Mouse (Mus musculus) hindbrain, embryonic 14.5 days (tissue): ENCODE results near the gene B3galnt2. TPM values are rescaled to one million over a fixed set of nuclear protein-coding genes. Genes with fewer than 3 reads are reported as not detected.
"Not testable (repeated sequence)": the region's sequence is repeated elsewhere in the genome, so short reads cannot be mapped to it uniquely, and the experiment has no call there.

Source experiments
- ATAC-seq: fragments of 200-750 bp; cut with Nextera tagmentation; 2 replicates; pipeline ENCODE4 v1.8.0; 2017; ENCODE audit warnings: moderate number of reproducible peaks, mild to moderate bottlenecking, moderate TSS enrichment, moderate library complexity; ENCODE audit not compliant: low FRiP score
- DNase-seq: peaks from one replicate; pipeline ENCODE4 v3.0.0-alpha.2; 2015; ENCODE audit warnings: low spot score
- H3K27ac ChIP-seq: fragments of 300-500 bp; sonication (generic); 2 replicates; pipeline ENCODE4 v1.5.1; 2014; ENCODE audit warnings: mild to moderate bottlenecking, moderate library complexity
- H3K27me3 ChIP-seq: fragments of 300-500 bp; sonication (generic); 2 replicates; pipeline ENCODE4 v1.6.1; 2014; ENCODE audit warnings: mild to moderate bottlenecking, low read length, mixed read lengths; ENCODE audit not compliant: control insufficient read depth, insufficient read depth
- H3K36me3 ChIP-seq: fragments of 300-500 bp; sonication (generic); replicated peaks from 2 replicates; pipeline ENCODE4 v1.6.1; 2014; ENCODE audit not compliant: control insufficient read depth, insufficient read depth
- H3K4me1 ChIP-seq: fragments of 300-500 bp; sonication (generic); replicated peaks from 2 replicates; pipeline ENCODE4 v1.6.1; 2014; ENCODE audit warnings: antibody characterized with exemption, low read length, mixed read lengths; ENCODE audit not compliant: control insufficient read depth, insufficient read depth
- H3K4me2 ChIP-seq: fragments of 300-500 bp; sonication (generic); replicated peaks from 2 replicates; pipeline ENCODE4 v1.6.1; 2014; ENCODE audit warnings: mild to moderate bottlenecking, moderate library complexity
- H3K4me3 ChIP-seq: fragments of 300-500 bp; sonication (generic); replicated peaks from 2 replicates; pipeline ENCODE4 v1.5.1; 2014; ENCODE audit warnings: mild to moderate bottlenecking, low read length
- H3K9ac ChIP-seq: fragments of 300-500 bp; sonication (generic); 2 replicates; pipeline ENCODE4 v1.6.1; 2014
- H3K9me3 ChIP-seq: fragments of 300-500 bp; sonication (generic); 2 replicates; pipeline ENCODE4 v1.6.1; 2016; ENCODE audit warnings: low read length; ENCODE audit not compliant: control insufficient read depth
- WGBS: fragments of 180-500 bp; shearing (Covaris S2); extraction: QIAGEN DNeasy Blood & Tissue Kit; methylation state at CpG from one replicate; pipeline ENCODE4 v1.1.7; 2014; 5-methylcytosine and 5-hydroxymethylcytosine counted together
- polyA plus RNA-seq: library from polyadenylated mRNA; unstranded; fragments of >200 nt; fragmentation: Nextera tagmentation; extraction: Ambion mirVana; gene quantifications from 2 replicates; pipeline ENCODE4 v1.2.1, GENCODE M21; 2014

The B3galnt2 gene
- polyA plus RNA-seq, 1 experiment from 2014 or later, result 15.6 TPM

GRCm38 (mm10) chr13:14018852-14019251 is 64.6 kb downstream of the B3galnt2 start:
- no peaks in the 10 kb centered on the region for H3K9me3 ChIP-seq
- no peak overlapping the region for H3K4me2 ChIP-seq
- no peak for ATAC-seq
- DNase-seq, result no peak
- H3K4me1 ChIP-seq, result no peaks in the 10 kb centered on the region
- no peak overlapping the region for H3K9ac ChIP-seq
- WGBS, result 96% methylated on average over 3 of the region's 3 CpGs
- peaks cover 53% of the 10 kb centered on the region for H3K36me3 ChIP-seq
- no peak overlapping the region for H3K27ac ChIP-seq
- no peaks in the 10 kb centered on the region for H3K27me3 ChIP-seq
- no peak overlapping the region for H3K4me3 ChIP-seq

DNA sequence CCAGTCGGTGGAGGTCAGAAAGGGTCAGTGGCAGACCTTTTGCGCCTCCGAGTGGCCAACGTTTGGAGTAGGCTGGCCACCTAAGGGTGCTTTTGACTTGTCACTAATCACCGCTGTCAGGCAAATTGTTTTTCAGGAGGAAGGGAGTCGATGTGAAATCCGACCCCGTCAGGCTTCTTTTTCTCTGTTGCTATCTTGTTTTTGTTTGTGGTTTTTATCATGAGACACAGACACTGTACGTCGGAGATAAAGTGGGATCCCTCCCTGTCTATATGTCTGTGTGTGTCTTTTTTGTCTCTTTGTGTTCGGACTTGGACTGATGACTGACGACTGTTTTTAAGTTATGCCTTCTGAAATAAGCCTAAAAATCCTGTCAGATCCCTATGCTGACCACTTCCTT is 67.1 kb downstream of the B3galnt2 start:
- not testable (repeated sequence) for H3K4me3 ChIP-seq
- 89% methylated on average over 10 of the region's 12 CpGs for WGBS

DNA sequence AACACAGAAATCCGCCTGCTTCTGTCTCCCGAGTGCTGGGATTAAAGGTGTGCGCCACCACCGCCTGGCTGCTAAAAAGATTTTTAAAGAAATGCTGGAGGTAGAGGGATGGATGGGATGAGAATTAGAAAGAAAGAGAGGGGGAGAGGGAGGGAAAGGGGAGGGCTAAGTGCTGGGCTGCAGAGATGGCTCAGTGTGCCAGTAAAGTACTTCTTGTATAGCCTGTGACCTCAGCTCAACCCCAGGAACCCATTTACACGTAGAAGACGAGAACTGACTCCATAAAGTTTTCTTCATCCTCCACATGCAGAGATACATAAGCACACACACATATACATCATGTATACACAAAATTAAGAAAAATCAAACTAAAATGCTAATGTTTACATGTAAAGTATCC is 71.3 kb downstream of the B3galnt2 start:
- no peak overlapping the region for H3K4me3 ChIP-seq
- ATAC-seq (no peak), DNase-seq (no peak)
- H3K4me1 ChIP-seq, result no peaks in the 10 kb centered on the region
- H3K27ac ChIP-seq, result no peak overlapping the region
- 97% methylated on average over 6 of the region's 6 CpGs for WGBS
- H3K9me3 ChIP-seq, result no peaks in the 10 kb centered on the region
- no peak overlapping the region for H3K4me2 ChIP-seq
- no peak overlapping the region for H3K9ac ChIP-seq
- no peaks in the 10 kb centered on the region for H3K27me3 ChIP-seq
- H3K36me3 ChIP-seq, result peaks cover 36% of the 10 kb centered on the region

More for the DNA sequence above, 67.1 kb downstream of the B3galnt2 start:
- H3K27ac ChIP-seq, H3K27me3 ChIP-seq, H3K4me1 ChIP-seq, H3K9me3 ChIP-seq, H3K4me2 ChIP-seq, ATAC-seq, H3K9ac ChIP-seq, DNase-seq: not testable (repeated sequence)
- H3K36me3 ChIP-seq, result peaks cover 38% of the 10 kb centered on the region

GRCm38 (mm10) chr13:14026154-14026820 is 72.0 kb downstream of the B3galnt2 start:
- Histone ChIP-seq H3K4me1 (no peaks in the 10 kb centered on the region), H3K4me3 (no peak overlapping the region), H3K9ac (no peak overlapping the region), H3K36me3 (peaks cover 36% of the 10 kb centered on the region), H3K27me3 (no peaks in the 10 kb centered on the region), H3K27ac (no peak overlapping the region), H3K9me3 (no peaks in the 10 kb centered on the region), H3K4me2 (no peak overlapping the region)
- ATAC-seq (no peak), DNase-seq (no peak)
- 95% methylated on average over 6 of the region's 6 CpGs for WGBS

DNA sequence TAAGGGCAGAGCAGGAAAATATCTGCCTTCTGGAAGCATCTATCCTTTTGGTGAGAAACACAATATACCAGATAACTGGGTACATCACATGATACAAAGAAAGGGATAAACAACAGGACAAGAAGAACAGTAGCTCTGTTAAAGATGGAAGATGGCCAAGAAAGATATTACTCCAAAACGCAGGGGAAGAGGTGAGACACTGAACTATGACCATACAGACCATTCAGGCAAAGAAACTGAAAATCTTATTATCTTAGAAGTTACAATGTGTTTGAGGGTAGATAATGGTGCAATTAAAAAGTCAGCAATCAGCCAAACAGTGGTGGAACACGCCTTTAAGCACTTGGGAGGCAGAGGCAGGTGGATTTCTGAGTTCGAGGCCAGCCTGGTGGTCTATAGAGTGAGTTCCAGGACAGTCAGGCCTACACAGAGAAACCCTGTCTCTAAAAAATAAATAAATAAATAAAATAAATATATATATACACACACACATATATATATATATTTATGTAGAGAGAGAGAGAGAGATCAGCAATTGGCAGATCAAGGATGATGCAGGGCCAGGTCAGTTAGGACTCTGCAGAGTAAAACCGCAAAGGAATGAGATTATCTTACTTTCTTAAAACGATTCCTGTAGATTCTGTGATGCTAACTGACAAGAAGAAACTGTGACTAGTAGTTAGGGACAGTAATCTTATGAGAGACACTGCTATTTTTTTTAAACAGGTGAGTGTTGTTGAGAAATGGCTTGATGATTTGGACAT is 79.2 kb downstream of the B3galnt2 start:
- WGBS, result 92% methylated on average over 5 of the region's 5 CpGs
- Histone ChIP-seq H3K9me3 (no peaks in the 10 kb centered on the region), H3K4me2 (no peak overlapping the region), H3K9ac (no peak overlapping the region), H3K36me3 (peaks cover 9% of the 10 kb centered on the region), H3K4me1 (peaks cover 5% of the 10 kb centered on the region; the same call in 1 of the 2 replicates), H3K27ac (no peak overlapping the region), H3K4me3 (no peak overlapping the region), H3K27me3 (no peaks in the 10 kb centered on the region)
- DNase-seq, result no peak
- no peak for ATAC-seq

DNA sequence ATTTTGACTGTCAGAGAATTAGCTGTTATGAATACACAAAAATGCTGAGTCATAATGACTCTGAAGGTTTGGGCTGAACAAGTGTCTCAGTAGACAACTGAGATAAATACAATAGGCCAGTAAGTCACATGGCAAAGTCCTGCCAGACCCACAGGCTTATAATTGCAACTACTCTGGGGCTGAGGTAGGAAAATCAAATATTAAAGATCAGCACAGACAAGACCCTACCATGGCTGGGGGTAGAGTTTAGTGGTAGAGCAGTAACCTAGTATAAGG is 79.7 kb downstream of the B3galnt2 start:
- H3K9me3 ChIP-seq, result no peaks in the 10 kb centered on the region
- H3K27me3 ChIP-seq, result no peaks in the 10 kb centered on the region
- H3K27ac ChIP-seq, result no peak overlapping the region
- DNase-seq (no peak), ATAC-seq (no peak)
- H3K4me2 ChIP-seq, result no peak overlapping the region
- H3K9ac ChIP-seq, result no peak overlapping the region
- no peak overlapping the region for H3K4me3 ChIP-seq
- H3K36me3 ChIP-seq, result peaks cover 6% of the 10 kb centered on the region
- peaks cover 7% of the 10 kb centered on the region; the same call in 1 of the 2 replicates for H3K4me1 ChIP-seq

GRCm38 (mm10) chr13:14035352-14035751 is 81.1 kb downstream of the B3galnt2 start:
- ATAC-seq, result not testable (repeated sequence)
- 87% methylated on average over 3 of the region's 3 CpGs for WGBS

DNA sequence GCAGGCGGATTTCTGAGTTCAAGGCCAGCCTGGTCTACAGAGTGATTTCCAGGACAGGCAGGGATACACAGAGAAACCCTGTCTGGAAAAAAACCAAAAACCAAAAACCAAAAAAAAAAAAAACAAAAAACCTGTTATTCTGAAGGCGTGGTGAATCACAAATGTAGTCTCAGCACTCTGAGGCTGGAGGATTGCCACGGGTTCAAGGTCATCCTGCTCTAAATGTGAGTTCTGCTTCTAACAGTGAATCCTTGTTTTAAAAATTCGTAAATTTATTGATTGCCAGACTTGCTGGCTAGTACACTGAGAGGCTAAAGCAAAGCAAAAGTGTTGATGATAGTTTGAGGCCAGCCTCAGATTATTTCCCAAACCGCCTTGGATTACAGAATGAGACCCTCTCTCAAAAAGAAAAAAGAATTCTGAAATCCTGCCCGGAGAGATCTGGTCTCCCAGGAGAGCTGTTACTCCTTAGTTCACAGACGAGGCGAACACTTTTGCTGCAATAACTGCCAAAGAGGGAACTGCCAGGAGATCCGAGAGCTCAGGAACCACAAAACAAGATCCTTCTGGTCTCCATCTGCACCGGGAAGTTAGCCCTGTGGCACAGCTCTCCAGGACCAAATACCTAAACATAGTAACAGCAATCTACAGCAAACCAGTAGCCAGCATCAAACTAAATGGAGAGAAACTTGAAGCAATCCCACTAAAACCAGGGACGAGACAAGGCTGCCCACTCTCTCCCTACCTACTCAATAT is 81.8 kb downstream of the B3galnt2 start:
- 93% methylated on average over 11 of the region's 11 CpGs for WGBS
- H3K4me1 ChIP-seq, result peaks cover 17% of the 10 kb centered on the region
- H3K4me3 ChIP-seq, result no peak overlapping the region
- no peak overlapping the region for H3K27ac ChIP-seq
- no peaks in the 10 kb centered on the region for H3K9me3 ChIP-seq
- H3K4me2 ChIP-seq, result no peak overlapping the region
- ATAC-seq (no peak), DNase-seq (no peak)
- H3K36me3 ChIP-seq, result no peaks in the 10 kb centered on the region
- no peak overlapping the region for H3K9ac ChIP-seq
- no peaks in the 10 kb centered on the region for H3K27me3 ChIP-seq

More at GRCm38 (mm10) chr13:14035352-14035751, 81.1 kb downstream of the B3galnt2 start:
- H3K9ac ChIP-seq, H3K27me3 ChIP-seq, H3K9me3 ChIP-seq, H3K36me3 ChIP-seq, H3K4me2 ChIP-seq, H3K27ac ChIP-seq, H3K4me3 ChIP-seq, DNase-seq: not testable (repeated sequence)
- peaks cover 13% of the 10 kb centered on the region for H3K4me1 ChIP-seq

DNA sequence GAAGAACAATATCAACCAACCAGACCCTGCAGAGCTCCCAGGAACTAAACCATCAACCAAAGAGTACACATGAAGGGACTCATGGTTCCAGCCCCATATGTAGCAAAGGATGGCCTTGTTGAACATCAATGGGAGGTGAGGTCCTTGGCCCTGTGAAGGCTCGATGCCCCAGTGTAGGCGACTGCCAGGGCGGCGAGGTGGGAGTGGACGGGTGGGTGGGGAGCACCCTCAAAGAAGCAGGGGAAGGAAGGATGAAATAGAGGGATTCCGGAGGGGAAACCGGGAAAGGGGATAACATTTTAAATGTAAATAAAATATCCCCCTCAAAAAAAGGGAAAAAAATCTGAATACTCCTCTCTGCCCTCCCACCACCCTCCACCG is 84.6 kb downstream of the B3galnt2 start:
- H3K36me3 ChIP-seq, result no peaks in the 10 kb centered on the region
- peak overlapping the region; percentile 64 for H3K4me3 ChIP-seq
- DNase-seq (no peak), ATAC-seq (peak; percentile 59)
- H3K4me2 ChIP-seq, result peak overlapping the region; percentile 83
- no peaks in the 10 kb centered on the region for H3K27me3 ChIP-seq
- peak overlapping the region; percentile 92 for H3K9ac ChIP-seq
- 2% methylated on average over 8 of the region's 8 CpGs for WGBS
- no peaks in the 10 kb centered on the region for H3K9me3 ChIP-seq
- H3K4me1 ChIP-seq, result peaks cover 17% of the 10 kb centered on the region
- peak overlapping the region; percentile 99 for H3K27ac ChIP-seq
